Mouse (Mus musculus) kidney, postnatal 14 days (tissue): ENCODE results near the gene Nmt1.
A peak's percentile ranks its signal among the peaks of the same experiment; 100 is the strongest.

Source experiments
- DNase-seq: peaks from one replicate; pipeline ENCODE4 v3.0.0; 2022; ENCODE audit warnings: mixed read lengths

Gene Nmt1

GRCm38 (mm10) chr11:103049611-103050010 is 21.6 kb downstream of the Nmt1 start:
- no peak for DNase-seq

DNA sequence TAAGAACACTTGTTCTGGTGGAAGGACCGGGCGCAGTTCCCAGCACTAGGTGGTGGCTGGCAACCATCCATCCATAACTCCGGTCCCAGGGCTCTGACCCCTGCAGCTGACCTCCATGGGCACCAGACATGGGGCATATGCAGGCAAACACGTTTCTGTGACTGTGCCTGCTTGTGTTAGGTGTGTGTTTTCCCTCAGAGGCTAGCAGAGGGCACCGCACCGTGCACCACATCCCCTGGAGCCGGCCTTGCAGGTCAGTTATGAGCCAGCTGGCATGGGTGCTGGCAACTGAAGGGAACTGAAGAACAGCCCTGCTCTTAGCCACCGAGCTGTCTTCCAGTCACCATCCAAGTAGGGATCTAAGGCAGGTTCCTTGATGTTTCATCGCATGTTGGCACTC is 22.2 kb downstream of the Nmt1 start:
- DNase-seq, result no peak

DNA sequence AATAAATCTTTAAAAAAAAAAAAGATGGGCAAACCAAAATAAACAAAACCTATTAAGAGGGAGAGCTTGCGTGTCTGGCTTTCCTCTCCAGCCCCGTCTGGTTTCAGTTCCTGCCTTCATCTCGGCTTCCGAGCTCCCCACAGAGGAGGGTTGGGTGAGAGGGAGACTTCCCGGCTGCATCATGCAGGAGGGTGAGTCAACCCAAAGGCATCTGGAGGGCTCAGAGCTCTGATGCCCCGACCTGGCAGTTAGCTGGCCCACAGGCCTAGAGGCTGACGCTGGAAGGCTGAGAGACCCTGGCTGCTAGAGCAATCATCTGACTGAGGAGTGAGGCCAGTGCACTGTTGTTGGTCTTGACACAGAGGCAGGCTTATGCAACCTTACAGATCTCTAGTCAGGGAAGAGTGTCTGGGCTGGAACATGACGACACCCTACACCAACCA is 23.3 kb downstream of the Nmt1 start:
- DNase-seq, result no peak

DNA sequence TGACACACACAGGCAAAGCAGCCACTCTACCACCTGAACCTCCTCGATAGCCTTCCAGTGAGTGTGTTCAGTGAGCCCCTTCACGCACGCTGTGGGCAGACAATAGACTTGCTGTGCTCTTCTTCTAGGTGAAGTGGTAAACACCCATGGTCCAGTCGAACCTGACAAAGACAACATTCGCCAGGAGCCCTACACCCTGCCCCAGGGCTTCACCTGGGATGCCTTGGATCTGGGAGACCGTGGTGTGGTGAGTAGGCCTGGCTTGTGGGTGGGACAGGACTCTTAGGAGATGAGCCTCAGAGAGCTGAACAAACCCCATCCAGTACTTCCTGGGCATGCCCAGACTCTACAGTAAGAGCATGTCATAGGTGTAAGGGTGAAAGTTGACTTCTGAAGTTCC is 24.1 kb downstream of the Nmt1 start:
- no peak for DNase-seq

GRCm38 (mm10) chr11:103053191-103054076 is 25.4 kb downstream of the Nmt1 start:
- DNase-seq, result no peak

- DNase-seq, result peak; percentile 80
These were observed 26.8 kb downstream of the Nmt1 start for GRCm38 (mm10) chr11:103054798-103055197.

- DNase-seq, result no peak
These were observed 28.6 kb downstream of the Nmt1 start for GRCm38 (mm10) chr11:103056636-103057035.

GRCm38 (mm10) chr11:103058499-103059085 is 30.6 kb downstream of the Nmt1 start:
- DNase-seq, result no peak

DNA sequence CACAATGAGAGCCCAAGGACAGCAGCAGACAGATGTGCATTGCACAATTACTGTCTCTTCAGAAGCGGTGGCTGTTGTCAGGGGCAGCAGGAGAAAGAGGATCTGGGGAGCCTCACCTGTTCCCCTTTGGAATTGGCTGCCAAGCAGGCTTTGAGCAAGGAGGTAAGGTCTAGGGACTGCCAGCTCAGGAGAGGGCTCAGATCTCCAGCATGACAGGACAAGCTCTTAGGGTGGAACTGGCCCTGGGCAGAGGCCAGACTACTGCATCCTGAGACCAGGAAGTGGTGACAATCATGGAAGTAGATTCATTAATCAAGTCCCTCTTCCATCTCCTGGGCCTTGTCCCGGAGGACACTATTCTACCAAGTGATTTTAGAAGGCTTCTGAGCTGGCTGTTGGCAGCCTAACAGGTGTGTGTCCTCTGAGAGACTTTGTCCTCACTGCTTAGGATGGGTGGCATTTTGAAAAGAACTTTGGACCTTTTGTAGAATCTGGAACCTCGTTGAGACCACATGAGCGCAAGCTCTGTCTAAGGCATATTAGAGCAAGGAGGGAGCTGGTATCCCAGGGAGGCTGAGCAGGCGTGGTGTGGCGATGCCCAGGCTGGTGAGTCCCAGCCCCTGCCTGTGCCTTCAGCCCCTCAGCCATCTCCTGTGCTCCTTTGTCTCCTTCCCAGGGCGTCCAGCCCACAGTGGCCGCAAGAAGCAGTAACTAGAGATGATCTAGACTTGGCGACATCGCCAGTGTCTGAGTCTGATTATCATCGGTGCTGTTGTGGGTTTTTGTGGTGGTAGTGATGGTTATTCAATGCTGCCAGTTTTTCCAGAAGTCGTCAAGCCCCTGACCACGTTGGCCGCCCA is 38.4 kb downstream of the Nmt1 start:
- no peak for DNase-seq

- no peak for DNase-seq
These were observed 39.0 kb downstream of the Nmt1 start for GRCm38 (mm10) chr11:103067051-103067361.

GRCm38 (mm10) chr11:103067457-103068001 is 39.5 kb downstream of the Nmt1 start:
- DNase-seq, result no peak

DNA sequence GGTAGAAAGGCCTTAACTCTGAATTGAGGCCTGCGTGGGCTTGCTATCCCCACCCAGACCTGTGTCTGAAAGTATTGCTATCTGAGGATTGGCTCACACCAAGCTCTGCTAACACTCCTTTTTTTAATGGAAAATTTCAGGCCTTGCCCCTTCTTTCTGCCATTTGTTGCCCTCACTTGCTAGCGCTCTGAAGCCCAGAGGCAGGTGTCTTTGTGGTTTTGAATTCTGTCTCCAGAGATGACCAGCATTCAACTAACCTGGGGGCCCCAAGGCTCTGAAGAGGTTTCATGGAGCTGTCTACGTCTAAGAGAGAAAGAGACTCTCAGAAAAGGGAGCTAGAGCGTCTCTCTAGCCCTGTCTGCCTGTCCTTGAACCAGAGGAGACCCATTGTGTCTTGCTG is 40.3 kb downstream of the Nmt1 start:
- no peak for DNase-seq

DNA sequence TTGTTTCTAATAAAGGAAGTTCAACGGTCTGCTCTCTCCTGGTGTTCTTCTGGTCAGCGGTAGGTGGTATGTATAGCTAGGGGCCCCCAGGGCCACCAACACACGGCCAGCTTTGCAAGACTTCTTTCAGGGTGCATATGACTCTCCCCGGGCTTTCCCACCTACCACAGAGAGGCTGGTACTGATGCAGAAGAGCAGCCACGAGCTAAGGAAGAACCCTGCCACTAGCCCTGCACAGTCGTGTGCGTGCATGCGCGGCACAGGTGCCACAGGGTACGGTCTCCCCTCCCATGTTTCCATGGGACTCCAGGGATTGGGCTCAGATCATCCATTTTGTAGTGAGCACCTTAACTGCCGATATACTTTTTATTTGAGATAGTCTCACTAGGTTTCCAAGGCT is 40.9 kb downstream of the Nmt1 start:
- no peak for DNase-seq

DNA sequence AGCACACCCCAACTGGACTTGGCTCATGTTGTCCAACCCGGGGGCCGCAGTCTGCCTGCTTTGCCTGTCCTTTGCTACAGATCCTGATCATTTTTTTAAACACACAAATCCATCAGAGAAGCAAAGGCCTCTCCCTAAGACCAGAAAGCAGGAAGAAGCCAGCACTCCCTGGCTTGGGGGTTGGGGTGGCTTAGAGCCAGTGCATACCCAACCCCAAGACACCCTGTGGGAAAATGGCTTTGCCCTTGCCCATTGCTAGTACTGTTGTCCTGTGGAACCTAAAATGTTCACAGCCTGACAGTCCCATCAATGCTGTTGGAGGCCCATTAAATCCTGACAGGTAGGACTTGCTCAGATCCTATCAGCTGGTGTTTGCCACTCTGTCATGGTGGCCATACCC is 41.7 kb downstream of the Nmt1 start:
- no peak for DNase-seq

- DNase-seq, result no peak
These were observed 42.4 kb downstream of the Nmt1 start for GRCm38 (mm10) chr11:103070322-103070880.

GRCm38 (mm10) chr11:103073671-103074070 is 45.7 kb downstream of the Nmt1 start:
- no peak for DNase-seq

GRCm38 (mm10) chr11:103074121-103074650 is 46.2 kb downstream of the Nmt1 start:
- DNase-seq, result no peak

DNA sequence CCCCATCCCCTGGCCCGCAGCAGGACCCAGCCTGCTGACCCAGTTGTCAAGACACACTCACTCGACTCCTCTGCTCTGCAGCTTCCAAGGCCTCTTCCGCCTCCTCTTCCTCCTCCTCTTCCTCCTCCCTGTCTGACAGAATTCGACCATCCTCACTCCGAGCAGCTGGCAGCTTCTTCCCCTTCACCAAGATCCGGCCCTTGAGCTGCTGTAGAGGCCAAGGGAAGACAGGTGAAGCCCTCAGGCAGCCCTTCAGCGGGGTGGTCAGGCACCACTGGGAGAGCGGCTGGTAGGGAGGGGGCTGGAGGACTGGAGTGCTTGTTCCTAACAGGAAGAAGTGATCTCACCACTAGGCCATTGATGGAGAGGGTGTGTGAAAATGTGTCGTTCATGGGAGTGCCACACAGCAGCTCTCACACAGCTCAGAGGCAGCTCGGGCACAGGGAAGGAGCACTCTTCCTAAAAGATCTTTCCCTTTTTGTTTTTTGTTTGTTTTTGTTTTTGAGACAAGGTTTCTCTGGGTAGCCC is 46.9 kb downstream of the Nmt1 start:
- DNase-seq, result no peak

- DNase-seq, result no peak
These were observed 48.0 kb downstream of the Nmt1 start for GRCm38 (mm10) chr11:103076010-103076409.

- no peak for DNase-seq
These were observed 48.6 kb downstream of the Nmt1 start for GRCm38 (mm10) chr11:103076581-103076980.

GRCm38 (mm10) chr11:103078131-103078530 is 50.1 kb downstream of the Nmt1 start:
- no peak for DNase-seq

DNA sequence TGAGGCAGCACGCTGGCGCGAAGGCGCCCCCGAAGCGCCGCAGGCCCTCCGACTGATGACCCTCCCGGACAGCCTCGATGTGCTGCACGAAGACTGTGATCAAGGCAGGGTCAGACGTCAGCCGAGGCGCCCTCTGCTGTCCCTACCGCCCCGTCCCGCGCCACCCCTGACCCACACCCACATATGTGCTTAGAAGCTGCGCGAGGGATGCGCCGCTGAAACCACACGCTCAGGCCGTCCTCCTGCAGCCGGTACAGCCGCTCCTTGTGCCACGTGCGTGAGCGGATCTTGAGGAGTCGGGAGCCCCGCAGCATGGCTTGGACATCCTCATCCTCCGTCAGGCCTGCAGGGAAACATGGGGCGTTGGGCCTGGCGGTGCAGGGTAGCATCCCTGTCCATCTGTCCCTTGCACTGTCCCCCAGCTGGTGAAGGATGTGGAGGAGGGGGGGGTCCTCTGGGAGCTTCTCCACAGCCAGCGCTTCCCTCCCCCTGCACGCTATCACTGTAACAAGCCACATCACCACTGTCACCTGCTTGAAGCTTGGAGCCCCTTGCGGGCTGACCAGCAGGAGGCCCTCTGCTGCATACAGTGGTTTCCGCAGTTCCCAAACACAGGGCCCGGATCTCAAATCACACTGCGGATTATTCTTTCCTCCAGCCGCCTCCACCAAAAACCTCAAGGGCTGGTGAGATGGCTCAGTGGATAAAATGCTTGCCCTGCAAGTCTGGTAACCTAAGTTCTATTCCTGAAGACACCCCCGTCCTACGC is 52.5 kb downstream of the Nmt1 start:
- no peak for DNase-seq
